Mouse (Mus musculus): ENCODE measurements around the gene Tnfsf9.

DNA sequence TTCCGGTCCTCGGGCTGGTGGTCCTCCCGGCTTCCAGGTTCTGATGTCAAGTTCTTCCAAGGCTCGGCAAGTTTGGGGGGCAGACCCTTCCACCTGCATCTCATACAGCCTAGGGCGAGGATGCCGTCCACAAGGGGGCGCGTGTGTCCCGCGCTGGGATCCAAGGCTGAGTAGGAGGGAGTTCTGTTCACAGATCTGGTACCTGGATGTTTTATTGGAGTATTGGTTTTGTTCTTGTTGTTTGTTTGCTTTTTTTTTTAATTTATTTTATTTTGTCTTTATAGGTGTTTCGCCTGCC, 8.6 kb upstream of the Tnfsf9 start:
- TF ChIP-seq GATA1 (IDR thresholded peaks at IDR 0.05; ENCODE audit: borderline replicate concordance, low read length) (no peak), FLI1 (IDR thresholded peaks at IDR 0.05; ENCODE audit: low read length) (no peak)

All from megakaryocyte, embryonic 14.5 days (primary cell).